Mouse (Mus musculus) urinary bladder, adult 2 months (tissue): ENCODE measurements around the gene Pawr. TPM values are rescaled to one million over a fixed set of nuclear protein-coding genes. Genes with fewer than 3 reads are reported as not detected.
"Not testable (repeated sequence)": the region's sequence is repeated elsewhere in the genome, so short reads cannot be mapped to it uniquely, and the experiment has no call there.

ENCODE experiments used
- DNase-seq: peaks from one replicate; pipeline ENCODE4 v3.0.0; 2022; ENCODE audit warnings: low spot score
- polyA plus RNA-seq: library from polyadenylated mRNA; depleted of rRNA; stranded (reverse); fragments of >200 nt; gene quantifications from 2 replicates; pipeline ENCODE4 v1.2.3, GENCODE M21; 2012

Gene Pawr
- polyA plus RNA-seq, 1 experiment, result 60.2 TPM

DNA sequence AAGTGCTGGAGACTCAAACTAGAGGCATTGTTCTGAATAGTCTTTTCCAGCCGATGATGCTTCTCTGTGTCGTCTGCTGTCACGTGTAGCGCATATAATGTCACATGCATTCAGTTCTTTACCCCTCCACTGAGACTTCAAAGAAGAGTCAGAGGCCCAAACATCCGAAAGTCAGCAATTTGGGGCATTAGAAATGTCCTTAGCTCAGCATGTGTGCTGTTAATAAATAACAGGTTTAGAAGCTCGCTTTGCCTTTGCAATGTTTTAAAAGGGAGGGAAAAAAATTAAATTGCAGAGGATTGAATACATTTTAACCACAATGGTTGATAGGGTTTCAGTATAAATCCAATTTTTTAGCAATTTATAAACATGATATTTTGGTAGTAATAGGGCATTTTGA is 18.1 kb upstream of the Pawr start:
- DNase-seq, result no peak

DNA sequence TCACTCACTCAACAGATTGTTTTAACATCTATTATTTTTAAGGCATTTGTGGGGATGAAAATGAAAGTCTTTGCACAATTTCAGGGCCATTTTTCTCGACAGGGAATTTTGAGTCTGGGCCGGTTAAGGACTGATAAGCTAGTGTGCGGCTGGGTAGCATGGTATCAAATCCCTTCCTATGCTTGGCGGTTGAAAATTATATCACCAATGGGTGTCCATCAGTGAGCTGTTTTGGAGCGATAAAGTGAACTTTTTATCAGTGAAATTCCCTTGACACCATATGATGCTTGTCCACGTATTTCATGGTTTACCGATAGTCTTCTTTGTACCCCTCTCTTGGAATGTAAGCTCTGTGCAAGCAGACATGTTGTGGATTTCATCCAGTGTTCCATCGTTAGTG is 17.5 kb upstream of the Pawr start:
- DNase-seq, result no peak

DNA sequence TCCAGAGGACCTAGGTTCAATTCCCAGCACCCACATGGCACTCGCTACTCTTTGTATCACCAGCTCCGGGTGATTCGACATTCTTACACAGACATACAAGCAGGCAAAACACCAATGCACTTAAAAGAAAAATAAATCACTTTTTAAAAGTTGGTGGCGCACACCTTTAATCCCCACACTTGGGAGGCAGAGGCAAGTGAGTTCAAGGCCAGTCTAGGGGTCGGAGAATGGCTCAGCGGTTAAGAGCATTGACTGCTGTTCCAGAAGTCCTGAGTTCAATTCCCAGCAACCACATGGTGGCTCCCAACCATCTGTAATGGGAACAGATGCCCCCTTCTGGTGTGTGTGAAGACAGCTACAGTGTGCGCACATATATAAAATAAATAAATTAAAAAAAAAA is 16.7 kb upstream of the Pawr start:
- DNase-seq, result no peak

DNA sequence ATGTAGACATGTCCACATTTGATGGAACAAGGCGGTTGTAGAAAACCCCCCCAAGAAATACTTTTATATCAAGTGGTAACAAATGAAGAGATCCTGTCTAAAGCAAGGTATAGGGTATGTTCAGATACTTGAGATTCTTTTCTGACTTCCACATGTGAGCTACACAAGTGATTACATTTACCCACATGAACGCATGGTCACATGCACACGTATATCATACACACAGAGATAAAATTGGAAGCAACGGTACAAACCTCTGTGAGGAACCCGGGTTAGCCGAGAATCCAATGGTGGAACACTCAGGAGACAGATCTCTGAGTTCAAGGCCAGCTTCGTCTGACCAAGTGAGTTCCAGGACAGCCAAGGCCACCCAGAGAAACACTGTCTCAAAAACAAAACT is 3.6 kb upstream of the Pawr start:
- DNase-seq, result no peak

DNA sequence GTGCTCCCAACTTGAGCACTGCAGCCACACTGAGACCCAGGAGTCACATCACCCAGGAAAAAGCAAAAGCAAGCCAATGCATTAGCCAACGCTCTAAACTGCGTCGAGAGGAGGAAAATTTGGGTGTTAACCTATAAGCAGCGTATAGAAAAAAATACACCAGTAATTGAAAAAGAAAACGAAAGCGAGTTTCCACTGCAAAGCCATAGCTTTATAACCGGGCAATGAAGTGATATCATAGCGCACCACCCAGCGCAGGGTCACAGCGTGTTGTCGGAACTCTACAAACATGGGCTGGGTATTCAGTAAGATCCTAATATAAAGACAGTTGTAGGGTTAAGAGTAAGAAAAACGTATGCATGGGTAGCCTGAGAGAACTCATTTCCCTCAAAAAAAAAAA is 2.9 kb upstream of the Pawr start:
- DNase-seq, result no peak

DNA sequence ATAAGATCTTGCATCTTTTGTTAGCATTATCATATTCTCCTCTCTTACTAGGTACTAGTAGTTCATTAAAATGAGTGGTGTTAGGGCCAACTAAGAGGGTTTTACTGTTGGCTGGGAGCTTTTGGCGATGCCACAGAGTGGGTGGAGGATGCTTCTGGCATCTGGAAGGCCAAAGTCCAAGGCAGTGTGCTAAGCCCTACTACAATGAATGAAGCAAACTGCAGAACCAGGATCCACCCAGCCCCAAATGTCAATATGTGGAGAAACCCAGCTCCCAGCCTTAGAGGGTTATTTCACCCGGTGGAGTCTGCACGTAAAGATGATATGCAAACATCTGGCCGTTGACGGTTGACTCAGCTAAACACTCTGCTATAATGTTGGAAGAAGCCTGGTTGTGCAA is 2.1 kb upstream of the Pawr start:
- no peak for DNase-seq

DNA sequence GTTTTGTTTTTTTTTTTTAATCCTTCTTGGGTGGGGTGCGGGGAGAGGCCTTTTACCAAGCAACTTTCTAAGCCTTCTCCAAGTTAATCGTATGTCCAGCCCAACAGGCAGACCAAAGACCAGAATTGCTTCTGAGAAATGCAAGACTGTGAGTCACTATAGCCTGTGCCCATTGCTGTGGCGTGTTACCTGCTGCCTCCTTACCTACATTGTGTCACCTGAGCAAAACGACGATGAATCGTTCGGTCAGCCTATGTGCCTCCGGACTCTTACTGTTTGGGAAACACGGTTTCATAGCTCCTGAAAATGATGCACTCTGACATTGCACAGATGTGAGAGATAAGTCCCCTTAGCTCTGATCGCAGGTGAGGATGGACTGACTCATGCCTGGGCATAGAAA is 957 bp upstream of the Pawr start:
- DNase-seq, result peak; percentile 25

DNA sequence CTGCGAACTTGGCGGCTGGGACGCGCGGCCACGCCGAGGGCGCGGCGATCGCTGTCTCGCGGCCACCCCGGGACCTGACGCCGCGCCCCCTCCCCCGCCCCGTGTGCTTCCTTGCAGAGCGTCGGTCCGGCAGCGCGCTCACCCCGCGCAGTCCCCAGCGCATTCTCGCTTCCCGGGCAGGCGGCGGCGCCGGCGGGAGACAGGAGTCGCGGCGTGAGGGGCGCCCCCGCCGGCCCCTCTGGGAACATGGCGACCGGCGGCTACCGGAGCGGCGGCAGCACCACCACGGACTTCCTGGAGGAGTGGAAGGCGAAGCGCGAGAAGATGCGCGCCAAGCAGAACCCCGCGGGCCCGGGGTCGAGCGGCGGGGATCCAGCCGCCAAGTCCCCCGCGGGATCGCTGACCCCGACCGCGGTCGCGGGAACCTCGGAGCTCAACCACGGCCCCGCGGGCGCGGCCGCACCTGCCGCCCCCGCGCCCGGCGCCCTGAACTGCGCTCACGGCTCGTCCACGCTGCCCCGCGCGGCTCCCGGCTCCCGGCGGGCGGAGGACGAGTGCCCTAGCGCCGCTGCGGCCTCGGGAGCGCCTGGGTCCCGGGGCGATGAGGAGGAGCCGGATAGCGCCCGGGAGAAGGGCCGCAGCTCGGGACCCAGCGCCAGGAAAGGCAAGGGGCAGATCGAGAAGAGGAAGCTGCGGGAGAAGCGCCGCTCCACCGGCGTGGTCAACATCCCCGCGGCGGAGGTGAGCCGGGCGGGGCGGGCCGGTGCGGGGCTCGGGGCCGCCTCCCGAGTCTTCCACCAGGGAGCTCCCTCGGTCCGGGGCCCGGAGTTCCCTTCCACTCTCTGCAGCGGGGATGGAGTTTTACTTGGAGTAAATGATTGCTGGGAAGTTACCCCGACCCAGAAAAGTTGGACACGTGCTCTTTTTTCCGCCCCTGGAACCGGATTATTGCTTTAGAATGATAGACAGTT is 935 bp downstream of the Pawr start:
- DNase-seq, result peak; percentile 57

DNA sequence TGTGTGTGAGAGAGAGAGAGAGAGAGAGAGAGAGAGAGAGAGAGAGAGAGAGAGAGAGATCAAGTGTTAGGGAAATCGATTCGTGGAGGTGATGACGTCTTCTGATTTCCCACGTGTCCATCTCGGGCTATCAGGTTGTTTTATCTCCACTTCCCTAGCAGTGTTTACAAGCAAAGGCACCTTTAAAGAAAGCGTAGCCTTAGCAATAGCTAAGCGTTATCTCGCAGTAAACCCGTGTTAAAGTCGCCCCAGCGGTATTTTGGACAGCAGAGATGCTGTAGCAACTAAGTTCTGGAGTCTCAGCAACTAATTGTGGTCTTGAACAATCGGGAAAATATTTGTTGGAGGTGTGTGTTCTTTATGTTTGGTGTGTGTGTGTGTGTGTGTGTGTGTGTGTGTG is 1.7 kb downstream of the Pawr start:
- DNase-seq, result no peak

DNA sequence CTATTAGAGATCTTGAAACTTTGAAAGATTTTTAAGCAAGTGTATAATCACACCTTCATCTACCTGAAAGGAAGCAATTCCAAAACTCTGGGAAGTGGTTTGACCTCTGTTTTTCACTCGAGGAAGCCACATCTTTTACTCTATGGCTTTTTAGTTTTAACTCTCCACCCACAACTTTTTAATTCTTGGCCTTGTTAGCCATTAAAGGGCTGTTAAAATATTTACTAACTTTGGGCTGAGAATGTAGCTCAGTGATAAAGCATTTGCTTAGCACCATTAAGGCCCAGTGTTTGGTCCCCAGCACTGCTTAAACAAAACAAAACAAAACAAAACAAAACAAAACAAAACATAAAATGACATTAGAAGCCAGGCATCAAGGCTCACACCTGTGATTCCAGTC is 2.2 kb downstream of the Pawr start:
- DNase-seq, result no peak

DNA sequence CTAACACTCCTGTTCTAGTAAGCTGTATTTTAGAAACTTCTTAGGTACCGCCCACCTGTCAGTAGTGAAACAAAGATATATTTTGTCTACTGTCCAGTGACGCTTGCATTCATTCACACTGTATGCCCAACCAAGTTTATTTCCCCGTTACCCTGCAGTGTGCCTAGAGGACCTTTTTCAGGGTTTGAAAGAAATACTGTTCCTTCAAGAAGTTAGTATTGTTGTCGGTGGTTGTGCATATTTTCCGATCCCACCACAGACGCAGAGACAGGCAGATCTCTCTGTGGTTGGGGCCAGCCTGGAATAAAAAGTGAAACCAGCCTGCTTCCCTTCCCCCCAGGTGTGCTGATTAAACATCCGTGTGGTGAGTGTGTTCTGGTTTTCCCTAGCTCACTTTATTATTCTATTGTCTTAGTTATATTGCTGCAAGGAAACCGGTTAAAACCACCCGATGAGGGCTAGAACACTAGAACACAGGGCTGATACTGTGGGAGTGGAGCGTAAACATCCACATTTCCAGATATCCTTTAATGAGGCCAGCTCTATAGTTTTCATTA is 3.9 kb downstream of the Pawr start:
- DNase-seq, result no peak

DNA sequence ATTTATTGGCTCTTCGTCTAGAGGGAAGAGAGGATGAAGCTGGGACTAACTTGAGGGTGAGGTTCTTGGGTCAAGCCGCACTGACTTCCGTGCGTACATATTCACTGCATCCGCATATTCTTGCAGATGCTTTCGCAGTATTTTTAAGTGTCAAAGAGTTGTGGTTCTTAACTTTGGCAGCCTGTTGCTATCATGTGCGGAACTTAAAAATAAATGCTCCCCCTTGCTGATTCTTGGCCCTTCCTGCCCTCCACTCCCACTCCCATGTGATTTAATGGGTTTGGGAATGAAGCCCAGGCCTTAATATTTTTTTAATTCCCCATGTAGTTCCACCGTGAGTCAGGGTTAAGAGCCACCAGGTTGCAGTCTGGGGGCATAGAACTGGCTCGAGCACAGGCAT is 4.7 kb downstream of the Pawr start:
- no peak for DNase-seq

DNA sequence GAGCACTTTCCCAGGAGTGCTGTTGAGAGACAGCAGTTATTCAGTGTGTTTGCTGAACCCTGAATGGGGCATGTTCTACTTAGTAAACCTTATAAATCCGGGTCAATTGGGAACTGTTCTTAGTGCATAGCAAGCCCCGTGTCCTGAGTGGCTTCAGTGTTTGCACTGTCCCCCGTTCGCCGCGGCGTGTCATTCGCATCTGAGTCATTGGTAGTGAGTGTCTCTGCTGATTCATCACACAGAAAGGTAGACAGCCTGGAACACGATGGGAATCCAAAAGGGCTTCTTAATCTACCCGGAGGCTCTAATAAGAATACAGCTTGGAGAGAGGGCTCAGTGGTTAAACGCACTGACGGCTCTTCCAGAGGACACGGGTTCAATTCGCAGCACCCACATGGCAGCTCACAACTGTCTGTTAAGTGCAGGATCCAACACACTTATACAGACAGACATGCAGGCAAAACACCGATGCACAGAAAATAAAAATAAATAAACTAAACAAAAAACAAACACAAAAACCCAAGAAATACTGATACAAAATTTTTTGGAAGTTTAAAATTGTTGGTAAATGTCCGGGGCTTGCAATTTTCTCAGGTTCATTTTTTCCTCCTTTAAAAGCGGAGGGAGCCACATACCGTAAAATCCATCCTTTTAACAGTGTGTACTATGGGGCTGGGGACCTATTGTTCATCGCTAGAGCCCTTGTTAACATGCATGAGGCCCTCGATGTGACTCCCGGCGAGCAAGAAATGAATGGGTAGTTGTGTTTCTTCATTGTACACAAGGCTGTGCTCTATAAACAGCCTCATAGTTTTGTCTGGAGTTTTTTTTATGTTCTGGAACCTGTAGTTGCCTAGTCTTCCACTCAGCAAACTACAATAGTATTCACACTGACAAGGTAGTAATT is 6.4 kb downstream of the Pawr start:
- DNase-seq, result no peak

DNA sequence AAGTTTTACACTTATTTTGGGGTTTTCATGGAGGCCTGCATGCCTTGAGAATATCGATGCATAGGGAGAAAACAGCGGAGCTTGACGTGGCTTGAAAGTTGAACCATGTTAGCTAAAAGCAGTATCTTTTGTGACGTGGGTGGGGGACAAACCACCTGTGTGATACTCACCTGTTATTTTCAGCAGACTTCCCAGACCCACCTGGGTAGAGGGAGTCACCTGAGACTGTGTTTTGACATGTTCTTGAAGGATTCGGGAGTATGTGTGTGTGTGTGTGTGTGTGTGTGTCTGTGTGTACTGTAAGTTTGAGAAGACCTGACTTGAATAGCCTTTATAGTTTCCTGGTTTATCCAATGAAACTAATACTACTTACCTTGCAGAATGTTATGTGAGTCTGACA is 7.2 kb downstream of the Pawr start:
- DNase-seq, result no peak

DNA sequence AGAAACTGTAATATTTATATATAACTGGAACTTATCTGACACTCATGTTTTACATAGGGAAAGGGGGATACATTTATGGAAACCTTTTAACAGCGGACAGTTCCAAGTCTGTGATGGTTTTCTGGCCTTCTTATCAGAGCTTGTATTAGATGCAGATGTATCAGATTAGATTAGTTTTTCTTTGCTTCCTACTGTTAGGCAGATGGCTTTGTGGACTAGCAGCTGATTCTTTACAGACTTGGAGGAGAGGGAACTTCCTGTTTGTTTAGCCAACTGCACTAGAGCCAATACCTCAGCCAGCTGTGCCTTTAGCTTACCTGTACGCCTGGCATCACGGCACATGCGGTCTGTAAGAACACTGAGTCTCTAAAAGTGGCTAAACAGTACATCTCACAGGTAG is 8.0 kb downstream of the Pawr start:
- DNase-seq, result no peak

DNA sequence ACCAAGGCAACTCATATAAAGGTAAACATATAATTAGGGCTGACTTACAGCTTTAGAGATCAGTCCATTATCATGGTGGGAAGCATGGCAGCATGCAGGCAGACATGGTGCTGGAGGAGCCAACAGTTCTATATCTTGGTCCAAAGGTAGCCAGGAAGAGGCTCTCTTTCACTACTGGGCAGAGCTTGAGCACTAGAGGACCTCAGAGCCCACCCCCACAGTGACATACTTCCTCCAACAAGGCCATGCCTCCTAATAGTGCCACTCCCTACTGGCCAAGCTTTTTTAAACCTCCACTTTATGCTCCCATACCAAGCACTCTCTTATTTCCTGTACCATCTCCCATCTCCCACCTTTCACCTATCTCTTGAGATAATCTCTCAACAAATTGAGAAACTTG is 11.8 kb downstream of the Pawr start:
- no peak for DNase-seq

DNA sequence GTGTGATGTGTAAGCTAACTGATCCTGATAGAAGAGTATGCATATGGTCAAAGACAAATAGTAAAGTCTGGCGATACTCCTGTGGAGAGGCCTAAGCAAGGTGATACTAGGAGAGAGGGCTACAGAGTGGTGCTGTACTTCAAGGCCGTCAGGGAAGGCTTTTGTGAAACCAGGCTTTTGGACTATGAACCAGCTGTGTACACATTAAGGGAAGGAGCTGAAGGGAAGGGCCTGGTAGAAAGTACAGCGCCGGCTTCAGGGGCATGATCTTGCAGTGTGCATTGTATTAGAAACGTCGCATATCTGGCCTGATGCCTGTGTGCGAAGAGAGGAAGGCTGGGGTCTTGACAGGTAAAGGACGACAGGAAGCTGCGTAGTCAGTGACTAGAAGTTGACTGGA is 13.2 kb downstream of the Pawr start:
- DNase-seq, result no peak

DNA sequence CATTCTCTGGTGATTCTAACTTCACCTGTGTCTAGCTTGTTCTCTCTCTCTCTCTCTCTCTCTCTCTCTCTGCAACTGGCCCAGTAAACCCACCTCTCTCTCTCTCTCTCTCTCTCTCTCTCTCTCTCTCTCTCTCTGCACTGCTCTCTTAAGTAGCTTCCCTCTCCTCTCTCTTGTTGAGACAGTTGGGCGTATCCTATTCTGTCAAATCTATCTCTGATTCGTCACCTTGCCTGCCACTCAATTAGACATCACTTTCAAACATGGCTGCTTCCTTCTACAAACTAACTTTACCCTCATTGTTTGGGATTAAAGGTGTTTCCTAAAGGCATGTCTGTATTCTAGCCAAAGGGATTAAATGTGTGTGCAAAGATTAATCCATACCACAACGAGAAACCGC is 14.4 kb downstream of the Pawr start:
- not testable (repeated sequence) for DNase-seq

DNA sequence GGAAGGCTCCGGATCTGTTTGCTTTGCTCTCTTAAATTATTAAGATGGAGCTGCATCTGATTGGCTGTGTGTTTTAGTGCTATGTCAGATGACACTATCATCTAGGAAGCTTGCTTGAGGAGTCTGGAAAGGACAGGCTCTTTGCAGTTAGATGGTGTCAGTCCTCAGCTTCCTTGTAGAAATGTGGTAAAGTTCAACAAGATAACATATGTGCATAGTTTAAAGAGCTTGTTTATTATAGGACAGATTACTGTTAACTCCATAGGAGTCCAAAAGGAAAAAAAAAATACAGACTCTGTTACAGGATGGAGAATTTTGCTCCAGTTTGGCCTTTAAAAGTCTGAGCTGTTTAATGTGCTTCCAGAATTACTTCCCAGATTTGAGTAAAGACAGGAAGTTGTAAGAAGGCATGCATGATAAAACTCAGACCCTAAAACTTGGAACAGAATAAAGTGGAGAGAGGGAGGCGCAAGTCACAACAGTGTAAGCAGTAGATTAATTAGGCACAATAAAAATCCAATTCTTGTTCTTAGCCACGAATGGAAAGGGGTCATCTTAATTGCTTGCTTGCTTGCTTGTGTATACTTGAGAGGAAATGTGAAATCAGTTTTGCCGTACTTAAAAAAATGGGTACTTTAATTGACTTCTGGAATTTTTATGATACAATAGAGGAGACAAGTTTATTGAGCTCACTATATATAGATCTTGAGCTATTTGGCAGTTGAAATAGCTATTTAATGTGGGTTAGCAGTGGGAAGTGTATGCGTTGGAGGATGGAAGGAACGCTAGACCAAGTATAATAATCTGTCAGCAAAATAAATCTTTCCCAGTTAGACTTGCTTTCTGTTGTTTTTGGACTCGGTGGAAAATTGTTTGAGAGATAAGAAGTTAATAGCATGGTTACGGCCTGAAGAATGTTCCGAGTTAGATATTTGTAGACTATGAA is 18.5 kb downstream of the Pawr start:
- DNase-seq, result no peak

DNA sequence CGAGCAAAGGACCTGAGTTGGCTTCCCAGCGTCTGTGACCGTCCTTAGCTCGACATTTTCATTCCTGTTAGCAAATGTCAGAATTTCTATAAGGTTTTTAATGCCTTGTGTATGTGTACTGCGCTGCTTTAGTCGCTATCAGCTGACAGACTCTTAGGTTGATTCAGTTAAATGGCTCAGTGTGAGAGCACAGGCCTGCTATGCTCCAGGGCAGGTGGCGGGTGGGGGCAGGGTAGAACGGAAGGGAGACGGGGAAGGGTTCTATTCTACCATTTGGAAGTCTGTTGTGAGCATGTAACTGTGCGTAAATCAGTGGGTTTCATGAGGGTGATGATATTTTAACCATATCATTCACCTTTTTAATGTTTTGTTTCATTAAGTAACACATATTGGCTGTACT is 21.0 kb downstream of the Pawr start:
- no peak for DNase-seq

DNA sequence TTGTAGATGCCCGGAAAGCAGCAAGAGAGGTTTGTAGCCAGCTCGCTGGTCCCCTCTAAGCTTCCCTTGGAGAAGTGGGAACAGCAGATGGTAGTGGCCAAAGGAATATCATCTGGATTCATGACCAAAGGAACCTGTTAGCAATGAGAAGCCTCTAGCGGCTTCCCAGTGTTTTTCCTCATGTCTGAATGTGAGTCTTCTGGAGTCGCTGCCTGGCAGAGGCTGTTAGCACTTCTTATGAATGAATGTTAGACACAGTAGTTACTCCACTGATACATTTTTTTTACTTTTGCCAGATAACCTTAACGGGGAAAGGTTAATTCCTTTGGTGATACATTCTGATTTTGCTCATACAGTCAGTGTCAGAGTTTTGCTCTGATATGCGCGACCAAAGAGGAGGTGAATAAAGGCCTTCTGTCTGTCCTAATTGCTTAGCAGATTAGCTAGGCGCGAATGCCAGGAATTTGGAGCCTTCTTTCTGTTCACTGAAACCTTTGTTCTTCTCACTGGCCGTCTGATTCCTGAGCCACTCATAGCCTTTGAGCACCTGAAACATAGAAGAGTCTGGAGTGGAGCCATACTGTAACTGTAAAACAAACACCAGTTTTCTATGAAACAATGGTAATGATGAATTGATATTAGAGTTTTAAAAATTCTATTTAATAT is 22.9 kb downstream of the Pawr start:
- DNase-seq, result no peak
